Mouse (Mus musculus) adrenal gland, adult 10 weeks (tissue): ENCODE measurements around the gene Prss16. TPM values are rescaled to one million over a fixed set of nuclear protein-coding genes. Genes with fewer than 3 reads are reported as not detected.

Experiments
- polyA plus RNA-seq: library from polyadenylated mRNA; stranded (reverse); fragments of 350-450 nt; fragmentation: Illumina TruSeq; extraction: RNeasy Lipid Tissue Mini Kit (QIAGEN cat#74804); gene quantifications from one replicate; pipeline ENCODE4 v1.2.3, GENCODE M21; 2014; ENCODE audit warnings: low read depth, low replicate concordance

Prss16 gene
- 0.35 TPM for polyA plus RNA-seq

GRCm38 (mm10) chr13:22009642-22010041 lies at the start of gene Prss16:
Prss16 (minus strand) TSS chr13:22009742.

GRCm38 (mm10) chr13:22042568-22043502 lies 33.3 kb upstream of the Prss16 start, which contains the start of the genes Hist1h2ag and Hist1h2bj:
Hist1h2ag (minus strand) TSS chr13:22042944.
Hist1h2bj (plus strand) TSS chr13:22043214.

GRCm38 (mm10) chr13:22041142-22041536 lies 31.6 kb upstream of the Prss16 start, which contains the start of gene Hist1h4i:
Hist1h4i (minus strand) TSS chr13:22041362.

GRCm38 (mm10) chr13:22035267-22036148 lies 26.0 kb upstream of the Prss16 start, which contains the start of the genes Hist1h2ah and Hist1h2bk:
Hist1h2ah (minus strand) TSS chr13:22035568.
Hist1h2bk (plus strand) TSS chr13:22035870.

GRCm38 (mm10) chr13:21980981-21981802 lies 28.4 kb downstream of the Prss16 start, which contains the start of gene Pom121l2:
Pom121l2 (plus strand) TSS chr13:21981194.

Other genes starting within 250 kb of the Prss16 start
- not detected for gene Hist1h1b, start 229.1 kb downstream of the Prss16 start, polyA plus RNA-seq
- gene Hist1h3i, start 226.4 kb downstream of the Prss16 start, polyA plus RNA-seq, result not detected
- gene Hist1h2an, start 222.5 kb downstream of the Prss16 start, polyA plus RNA-seq, result not detected
- not detected for gene Hist1h2bp, start 222.3 kb downstream of the Prss16 start, polyA plus RNA-seq
- not detected for gene Hist1h2bq, start 199.5 kb downstream of the Prss16 start, polyA plus RNA-seq
- not detected for gene Hist1h2ao, start 199.3 kb downstream of the Prss16 start, polyA plus RNA-seq
- not detected for gene Hist1h4m, start 198.0 kb downstream of the Prss16 start, polyA plus RNA-seq
- not detected for gene Hist1h4n, start 177.5 kb downstream of the Prss16 start, polyA plus RNA-seq
- not detected for gene Hist1h2ap, start 176.2 kb downstream of the Prss16 start, polyA plus RNA-seq
- gene Hist1h2br, start 176.0 kb downstream of the Prss16 start, polyA plus RNA-seq, result 1.2 TPM
- 2.9 TPM for gene Zfp184, start 64.6 kb downstream of the Prss16 start, polyA plus RNA-seq
- gene Pom121l2, start 28.5 kb downstream of the Prss16 start, polyA plus RNA-seq, result not detected
- not detected for gene Hist1h2ah, start 25.8 kb upstream of the Prss16 start, polyA plus RNA-seq
- not detected for gene Hist1h2bk, start 26.1 kb upstream of the Prss16 start, polyA plus RNA-seq
- 7.8 TPM for gene Hist1h4i, start 31.6 kb upstream of the Prss16 start, polyA plus RNA-seq
- not detected for gene Hist1h2ag, start 33.2 kb upstream of the Prss16 start, polyA plus RNA-seq
- not detected for gene Hist1h2bj, start 33.5 kb upstream of the Prss16 start, polyA plus RNA-seq
- gene Vmn1r188, start 74.7 kb upstream of the Prss16 start, polyA plus RNA-seq, result not detected
- not detected for gene Vmn1r189, start 96.1 kb upstream of the Prss16 start, polyA plus RNA-seq
- not detected for gene Vmn1r191, start 174.2 kb upstream of the Prss16 start, polyA plus RNA-seq
- gene Vmn1r192, start 181.4 kb upstream of the Prss16 start, polyA plus RNA-seq, result not detected
- not detected for gene Vmn1r193, start 213.4 kb upstream of the Prss16 start, polyA plus RNA-seq
- gene Vmn1r194, start 234.5 kb upstream of the Prss16 start, polyA plus RNA-seq, result not detected